9 mouse cellular contexts compared by ENCODE assay signal in genomic region chr10:42501161-42501560, GRCm38 (mm10). TPM values are rescaled to one million over a fixed set of nuclear protein-coding genes. Genes with fewer than 3 reads are reported as not detected.
DNase-seq lines count a peak whose midpoint lies in the region; ATAC-seq and TF ChIP-seq lines count a peak whose summit lies in the region.
"Had no signal": no experiment of that assay in that cellular context is flagged by ENCODE, and none has a peak within 500 bp of the region (broad histone marks: within the 10 kb centered on the region; RNA-seq: fewer than 3 reads in every experiment).

No protein-coding gene starts in this region.

- no peaks in the 10 kb centered on the region for H3K9me3 ChIP-seq in heart, embryonic 14.5 days (ENCODE audit: control insufficient read depth, low read length)
- H3K9me3 ChIP-seq in G1E (replicated peaks) = no peaks in the 10 kb centered on the region
- no peaks in the 10 kb centered on the region for H3K9me3 ChIP-seq in hindbrain, embryonic 12.5 days (replicated peaks)
- H3K9me3 ChIP-seq in midbrain, embryonic 12.5 days = no peaks in the 10 kb centered on the region

- H3K4me3 ChIP-seq in heart, embryonic 14.5 days (ENCODE audit: control insufficient read depth in 1 of 2, insufficient read depth in 1 of 2, low read depth in 1 of 2, low read length in 2 of 2) = peak overlapping the region; percentile 85 to 86; a peak in 3 of 4 replicates
- peak overlapping the region; percentile 92; the same call in 1 of the 2 replicates for H3K4me3 ChIP-seq in G1E (ENCODE audit: low read depth, low read length)
- H3K4me3 ChIP-seq in hindbrain, embryonic 12.5 days = peak overlapping the region; percentile 88; the same call in 1 of the 2 replicates
- H3K4me3 ChIP-seq in midbrain, embryonic 12.5 days = peak overlapping the region; percentile 88

- peaks cover 17% of the 10 kb centered on the region; the same call in 1 of the 2 replicates for H3K36me3 ChIP-seq in heart, embryonic 14.5 days (ENCODE audit: control insufficient read depth, insufficient read depth, low read length)
- H3K36me3 ChIP-seq in G1E (replicated peaks) = peaks cover 11% of the 10 kb centered on the region
- no peaks in the 10 kb centered on the region for H3K36me3 ChIP-seq in hindbrain, embryonic 12.5 days
- no peaks in the 10 kb centered on the region for H3K36me3 ChIP-seq in midbrain, embryonic 12.5 days

- ATAC-seq in heart, embryonic 14.5 days (ENCODE audit: insufficient number of reproducible peaks, insufficient read depth, low FRiP score, low read depth) = no peak
- no peak for ATAC-seq in G1E (ENCODE audit: extremely low read depth, insufficient number of reproducible peaks, low FRiP score, poor library complexity, severe bottlenecking)
- ATAC-seq in hindbrain, embryonic 12.5 days (ENCODE audit: low FRiP score) = peak; percentile 0; the same call in 1 of the 2 replicates
- peak; percentile 1; the same call in 1 of the 2 replicates for ATAC-seq in midbrain, embryonic 12.5 days (ENCODE audit: low FRiP score, low read depth)

- H3K27ac ChIP-seq in heart, embryonic 14.5 days (replicated peaks in 1 of 2; ENCODE audit: control insufficient read depth in 1 of 2, insufficient read depth in 1 of 2, low read depth in 2 of 2, low read length in 2 of 2) = peak overlapping the region; percentile 80 to 98
- peak overlapping the region; percentile 97 for H3K27ac ChIP-seq in hindbrain, embryonic 12.5 days
- H3K27ac ChIP-seq in midbrain, embryonic 12.5 days (replicated peaks) = peak overlapping the region; percentile 91

- WGBS in heart, embryonic 14.5 days = 66% methylated on average over 5 of the region's 5 CpGs
- WGBS in hindbrain, embryonic 12.5 days = 94% methylated on average over 5 of the region's 5 CpGs
- 91% methylated on average over 5 of the region's 5 CpGs for WGBS in midbrain, embryonic 12.5 days

- DNase-seq in heart, adult 11 months = no peak
- DNase-seq in G1E (ENCODE audit: low spot score) = no peak
- no peak for DNase-seq in gastrocnemius, adult 18-20 months (ENCODE audit: low spot score)
- DNase-seq in thymus, postnatal 36 days = no peak
- DNase-seq in c-Kit-positive CD71-positive TER-119-positive erythroid progenitor cells, embryonic 14.5 days (ENCODE audit: low spot score) = no peak

- H3K27me3 ChIP-seq in heart, embryonic 14.5 days (ENCODE audit: control insufficient read depth, insufficient read depth, low read length) = no peaks in the 10 kb centered on the region
- no peaks in the 10 kb centered on the region for H3K27me3 ChIP-seq in G1E (ENCODE audit: insufficient read depth, low read length)
- no peaks in the 10 kb centered on the region for H3K27me3 ChIP-seq in hindbrain, embryonic 12.5 days
- H3K27me3 ChIP-seq in midbrain, embryonic 12.5 days = no peaks in the 10 kb centered on the region
- H3K27me3 ChIP-seq: Patski had no signal

- TF ChIP-seq CTCF in G1E (IDR thresholded peaks at IDR 0.05; ENCODE audit: low read depth, low read length) = no peak

- peak overlapping the region; percentile 94; the same call in 1 of the 2 replicates for H3K9ac ChIP-seq in heart, embryonic 14.5 days (ENCODE audit: low read length)
- H3K9ac ChIP-seq in hindbrain, embryonic 12.5 days = peak overlapping the region; percentile 95; the same call in 1 of the 2 replicates
- H3K9ac ChIP-seq in midbrain, embryonic 12.5 days (replicated peaks) = peak overlapping the region; percentile 83; the same call in 1 of the 2 replicates

- H3K4me2 ChIP-seq in heart, embryonic 14.5 days (ENCODE audit: low read length) = peak overlapping the region; percentile 76
- peak overlapping the region; percentile 64 for H3K4me2 ChIP-seq in hindbrain, embryonic 12.5 days (replicated peaks)
- peak overlapping the region; percentile 59 for H3K4me2 ChIP-seq in midbrain, embryonic 12.5 days (replicated peaks)

- peaks cover 5 to 13% of the 10 kb centered on the region in 2 experiments for H3K4me1 ChIP-seq in heart, embryonic 14.5 days (ENCODE audit: control insufficient read depth in 2 of 2, insufficient read depth in 2 of 2, low read length in 2 of 2)
- peaks cover 45% of the 10 kb centered on the region for H3K4me1 ChIP-seq in G1E (ENCODE audit: insufficient read depth, low read depth, low read length)
- H3K4me1 ChIP-seq in hindbrain, embryonic 12.5 days = peaks cover 2% of the 10 kb centered on the region; the same call in 1 of the 2 replicates
- peaks cover 5% of the 10 kb centered on the region for H3K4me1 ChIP-seq in midbrain, embryonic 12.5 days

RNA-seq across cellular contexts. Expression of gene Snx3, which starts 0.7 kb away (rescaled TPM):
- 340 and 342 TPM in 2 replicates for polyA plus RNA-seq in heart, embryonic 14.5 days (2014; fragmentation: Nextera tagmentation; extraction: Ambion mirVana)
- total RNA-seq in G1E (2014; fragmentation: Nextera tagmentation) (577 and 618 TPM in 2 replicates), G1E (2017) (250 and 278 TPM in 2 replicates)
- 272 and 292 TPM in 2 replicates for polyA plus RNA-seq in G1E (2012)
- polyA plus RNA-seq in hindbrain, embryonic 12.5 days (2016; fragmentation: Nextera tagmentation; extraction: Ambion mirVana) = 242 and 249 TPM in 2 replicates
- 217 and 220 TPM in 2 replicates for polyA plus RNA-seq in midbrain, embryonic 12.5 days (2016; fragmentation: Nextera tagmentation; extraction: Ambion mirVana)
- total RNA-seq in gastrocnemius, adult 18-20 months (2021) = 100 to 1,000 TPM; 171 to 175 TPM

RNA-seq across cellular contexts. Expression of gene Afg1l, which starts 22.8 kb away (rescaled TPM):
- 15.4 and 15.9 TPM in 2 replicates for polyA plus RNA-seq in heart, embryonic 14.5 days (2014; fragmentation: Nextera tagmentation; extraction: Ambion mirVana)
- total RNA-seq in G1E (2014; fragmentation: Nextera tagmentation) = 8.8 and 9.2 TPM in 2 replicates
- 7.6 and 8.4 TPM in 2 replicates for total RNA-seq in G1E (2017)
- 3.7 and 4.6 TPM in 2 replicates for polyA plus RNA-seq in G1E (2012)
- 5.4 and 7.4 TPM in 2 replicates for polyA plus RNA-seq in hindbrain, embryonic 12.5 days (2016; fragmentation: Nextera tagmentation; extraction: Ambion mirVana)
- 3.7 and 4.8 TPM in 2 replicates for polyA plus RNA-seq in midbrain, embryonic 12.5 days (2016; fragmentation: Nextera tagmentation; extraction: Ambion mirVana)
- 10 to 100 TPM in 1 of 2 experiments, 1 to 10 TPM in 1; 7.6 to 10.2 TPM for total RNA-seq in gastrocnemius, adult 18-20 months (2021)

Comparison
In these comparisons a context has a peak if more than half of its experiments do, and no peak if none do; other contexts are left out.
1. ATAC-seq: peak in hindbrain, embryonic 12.5 days (single experiment) and midbrain, embryonic 12.5 days (single experiment); none in heart, embryonic 14.5 days (single experiment) and G1E (single experiment).
2. Peak in every context shown above with its lines, with median percentiles within 50 percentile points of each other: H3K27ac ChIP-seq, H3K4me2 ChIP-seq, H3K4me3 ChIP-seq and H3K9ac ChIP-seq.